Mouse (Mus musculus) macrophage (primary cell): Measurements from ENCODE around the gene Fgfr1op. TPM values are rescaled to one million over a fixed set of nuclear protein-coding genes. Genes with fewer than 3 reads are reported as not detected.
"Not testable (repeated sequence)": the region's sequence is repeated elsewhere in the genome, so short reads cannot be mapped to it uniquely, and the experiment has no call there.

Experiments used
- H3K27ac ChIP-seq: fragments of 350-480 bp; formaldehyde crosslinking; 2 replicates; pipeline ENCODE4 v1.9.0; 2021
- H3K36me3 ChIP-seq: fragments of 350-480 bp; formaldehyde crosslinking; 2 replicates; pipeline ENCODE4 v1.9.0; 2021; ENCODE audit errors: inconsistent target
- H3K4me3 ChIP-seq: fragments of 350-480 bp; formaldehyde crosslinking; 2 replicates; pipeline ENCODE4 v1.9.0; 2021; ENCODE audit errors: inconsistent target
- H3K79me2 ChIP-seq: fragments of 350-480 bp; formaldehyde crosslinking; 2 replicates; pipeline ENCODE4 v1.9.0; 2021; ENCODE audit errors: inconsistent target
- WGBS: methylation state at CpG from one replicate; pipeline ENCODE4 v1.1.7; 2026; ENCODE audit warnings: inconsistent platforms; ENCODE audit not compliant: missing documents; 5-methylcytosine and 5-hydroxymethylcytosine counted together
- polyA plus RNA-seq: library from polyadenylated mRNA; stranded (reverse); fragments of 250-400 nt; gene quantifications from 3 replicates; pipeline ENCODE4 v1.2.4, GENCODE M21; 2018; ENCODE audit warnings: inconsistent platforms
- total RNA-seq, 78 experiments: library from RNA; depleted of rRNA; stranded (reverse); fragments of 250-400 nt; gene quantifications; 1 replicate in 9 of 78; 2 replicates in 24 of 78; 3 replicates in 43 of 78; 4 replicates in 2 of 78; pipeline ENCODE4 v1.2.4; 2018; ENCODE audit warnings: inconsistent platforms in 56 of 78

The Fgfr1op gene
- 10 to 100 TPM; 37.3 to 83.3 (median 55.3) TPM for total RNA-seq (2018; cell fraction: chromatin; rRNA removed)
- 10 to 100 TPM in 2 of 26 experiments, 1 to 10 TPM in 24; 6.5 to 11.2 (median 8.5) TPM for total RNA-seq (2018; cell fraction: cytosol; rRNA removed)
- total RNA-seq (2018; cell fraction: nucleus; rRNA removed), result 10 to 100 TPM; 18.3 to 46.9 (median 30.4) TPM
- polyA plus RNA-seq, result 5.7 to 11.6 TPM (median 6.5 TPM) in 3 replicates

DNA sequence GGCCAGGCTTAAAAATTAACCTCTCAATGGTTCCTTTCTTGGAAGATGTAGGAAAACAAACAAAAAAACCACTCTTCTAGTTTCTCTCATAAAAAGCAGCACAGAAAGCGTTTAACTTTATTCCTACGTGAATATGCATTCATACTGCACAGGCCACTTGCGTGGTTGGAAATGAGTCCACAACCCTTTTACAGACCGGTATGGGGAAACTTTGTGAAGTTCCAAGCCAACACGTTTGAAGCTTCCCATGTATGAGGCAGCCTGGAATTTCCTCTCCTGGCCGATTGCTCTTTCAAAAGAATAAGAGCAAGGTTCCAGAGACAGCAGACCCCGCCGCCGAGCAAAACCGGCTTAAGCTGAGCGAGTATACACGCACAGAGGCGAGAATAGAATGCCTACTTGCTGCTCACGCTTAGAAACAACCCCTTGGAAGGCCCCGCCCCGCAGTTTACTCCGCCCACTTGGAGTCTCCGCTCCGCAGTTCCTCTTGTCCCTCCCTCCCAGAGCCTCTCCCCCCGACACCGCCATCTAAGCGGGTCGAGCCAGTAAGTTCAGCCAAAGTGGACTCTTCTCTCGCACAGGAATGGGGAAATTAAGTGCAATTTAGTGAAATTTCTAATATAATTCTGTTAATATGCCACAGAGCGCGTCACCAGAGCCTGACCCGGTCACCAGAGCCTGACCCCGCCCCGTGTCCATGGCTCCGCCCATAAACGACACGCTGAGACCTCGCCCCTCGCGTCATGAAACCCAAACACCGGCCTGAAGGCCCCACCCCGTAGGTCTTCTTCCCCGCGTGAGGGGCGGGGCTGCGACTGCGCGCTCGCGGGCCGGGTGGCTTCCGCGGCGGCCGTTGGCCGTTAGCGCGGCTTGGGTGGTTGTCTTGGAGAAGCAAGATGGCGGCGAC is at the start of gene Fgfr1op:
Gene Fgfr1op, plus strand, starts transcription at position 801 of the 907 bp plus-strand sequence.
- H3K79me2 ChIP-seq, H3K36me3 ChIP-seq: not testable (repeated sequence)
- H3K27ac ChIP-seq, result peak within 1 kb of the TSS; percentile 51
- 0% methylated on average over 3 of the region's 55 CpGs for WGBS
- H3K4me3 ChIP-seq, result peak within 1 kb of the TSS; percentile 32

DNA sequence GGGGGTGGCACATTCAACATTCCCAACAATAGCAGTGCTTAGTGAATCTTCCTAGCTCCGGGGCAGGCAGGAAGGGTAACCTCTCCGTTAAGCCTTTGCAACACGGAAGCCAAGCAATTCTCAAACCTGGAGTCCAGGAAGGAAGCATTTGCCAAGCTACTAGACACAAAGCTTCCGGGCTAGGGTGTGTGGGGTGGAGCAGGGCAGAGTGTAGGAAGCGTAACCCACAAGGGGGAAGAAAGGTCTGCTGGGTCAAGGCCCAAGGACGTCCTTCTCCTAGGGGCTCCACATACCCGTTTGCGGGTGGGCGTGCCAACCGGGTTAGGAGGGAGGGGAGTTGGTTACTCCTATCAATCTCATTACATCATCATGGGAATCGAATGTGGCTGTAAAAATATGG is 48.9 kb upstream of the Fgfr1op start:
- not testable (repeated sequence) for H3K36me3 ChIP-seq, H3K79me2 ChIP-seq, H3K4me3 ChIP-seq
- H3K27ac ChIP-seq, result 0 out of 2 replicates have a peak overlapping the region, but pooled peaks have one; percentile 12
- 13% methylated on average over 3 of the region's 11 CpGs for WGBS

DNA sequence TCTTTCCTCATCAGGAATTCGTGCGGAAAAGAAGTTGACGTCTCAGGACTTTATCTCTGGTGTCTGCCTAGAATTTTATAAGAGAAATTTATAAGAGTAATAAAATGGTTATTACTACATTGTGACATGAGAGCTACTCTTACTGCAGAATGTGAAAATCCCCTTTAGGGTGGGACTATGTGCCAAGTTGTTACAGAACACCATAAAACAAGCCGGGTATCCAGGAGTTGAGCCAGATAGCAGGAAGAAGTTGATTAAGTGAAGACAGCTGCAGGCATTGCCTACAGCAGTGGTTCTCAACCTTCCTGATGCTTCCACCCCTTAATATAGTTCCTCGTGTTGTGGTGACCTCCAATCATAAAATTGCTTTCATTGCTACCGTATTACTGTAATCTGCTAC is 48.4 kb upstream of the Fgfr1op start:
- not testable (repeated sequence) for H3K36me3 ChIP-seq, H3K4me3 ChIP-seq, H3K27ac ChIP-seq, H3K79me2 ChIP-seq
- no CpG with 5 or more reads among the region's 6 CpGs for WGBS

DNA sequence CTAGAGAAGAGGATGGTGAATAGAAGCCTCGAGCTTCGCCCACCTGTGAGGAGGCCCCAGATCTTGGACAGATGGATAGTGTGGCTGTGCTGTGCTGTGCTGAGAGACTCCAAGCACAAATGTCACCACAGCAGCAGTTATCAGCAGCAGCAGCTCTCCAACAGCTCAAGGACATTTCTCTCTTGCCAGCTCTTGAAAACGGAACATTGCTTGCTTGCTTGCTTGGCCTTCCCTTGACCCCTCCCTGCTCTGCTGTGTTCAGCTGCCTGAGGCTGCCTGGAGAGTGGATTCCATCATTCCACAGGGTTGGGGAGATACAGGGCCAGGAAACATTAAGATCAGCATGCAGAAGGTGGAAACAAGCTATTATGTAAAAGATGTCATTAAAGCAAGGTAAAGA is 42.3 kb upstream of the Fgfr1op start:
- not testable (repeated sequence) for H3K79me2 ChIP-seq, H3K36me3 ChIP-seq, H3K4me3 ChIP-seq, H3K27ac ChIP-seq
- WGBS, result no CpG with 5 or more reads among the region's 3 CpGs

DNA sequence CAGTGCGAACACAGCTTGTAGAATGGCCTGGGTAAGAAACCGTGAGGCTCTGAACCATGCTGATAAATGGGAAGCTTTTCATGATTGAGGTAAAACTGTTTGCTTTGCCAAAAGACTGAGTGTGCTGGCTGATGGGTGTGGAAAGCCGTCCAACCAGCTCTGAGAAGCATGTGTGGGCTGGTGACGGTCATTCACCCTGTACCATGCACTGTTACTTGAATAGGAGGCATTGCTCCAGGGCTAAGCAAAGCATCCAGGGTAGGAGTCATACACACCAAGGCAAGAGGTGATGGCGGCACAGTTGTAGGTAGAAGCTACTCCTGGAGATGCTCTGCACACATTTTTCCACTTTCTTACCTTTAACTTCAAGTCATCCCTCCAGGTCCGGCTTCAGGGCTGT is 40.7 kb upstream of the Fgfr1op start:
- WGBS, result no CpG with 5 or more reads among the region's 6 CpGs
- H3K27ac ChIP-seq, H3K4me3 ChIP-seq, H3K79me2 ChIP-seq, H3K36me3 ChIP-seq: not testable (repeated sequence)

DNA sequence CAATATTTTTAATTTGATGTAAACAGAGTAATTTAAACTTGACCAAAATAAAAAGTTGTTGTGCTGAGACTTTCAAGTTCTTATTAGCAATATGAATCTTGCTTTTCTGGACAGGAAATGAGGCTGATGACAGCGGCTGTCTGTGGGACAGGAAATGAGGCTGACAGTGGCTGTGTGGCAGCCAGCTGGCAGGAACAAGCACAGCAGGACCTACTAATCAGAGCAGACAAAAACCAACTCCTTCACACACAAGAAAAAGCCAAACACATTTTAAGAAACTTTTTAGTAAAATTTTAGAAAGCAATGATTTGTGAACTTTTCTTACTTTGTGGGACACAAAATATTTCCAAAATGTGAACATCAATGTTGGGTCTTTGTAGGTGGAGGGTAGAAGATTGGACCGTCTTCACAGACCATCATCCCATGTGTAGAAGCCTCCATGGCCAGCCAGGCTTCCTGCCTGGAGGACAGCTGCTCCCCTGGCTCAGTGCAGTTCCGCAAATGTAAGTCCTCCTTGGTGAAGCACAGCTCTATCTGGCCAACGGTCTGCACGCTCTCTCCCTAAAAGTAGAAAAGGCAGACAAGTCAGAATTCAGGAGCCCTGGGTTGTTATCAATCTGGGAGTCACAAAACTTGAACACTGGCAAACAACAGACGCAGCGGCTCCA is 36.8 kb upstream of the Fgfr1op start:
- not testable (repeated sequence) for H3K27ac ChIP-seq, H3K4me3 ChIP-seq, H3K79me2 ChIP-seq, H3K36me3 ChIP-seq
- no CpG with 5 or more reads among the region's 7 CpGs for WGBS

DNA sequence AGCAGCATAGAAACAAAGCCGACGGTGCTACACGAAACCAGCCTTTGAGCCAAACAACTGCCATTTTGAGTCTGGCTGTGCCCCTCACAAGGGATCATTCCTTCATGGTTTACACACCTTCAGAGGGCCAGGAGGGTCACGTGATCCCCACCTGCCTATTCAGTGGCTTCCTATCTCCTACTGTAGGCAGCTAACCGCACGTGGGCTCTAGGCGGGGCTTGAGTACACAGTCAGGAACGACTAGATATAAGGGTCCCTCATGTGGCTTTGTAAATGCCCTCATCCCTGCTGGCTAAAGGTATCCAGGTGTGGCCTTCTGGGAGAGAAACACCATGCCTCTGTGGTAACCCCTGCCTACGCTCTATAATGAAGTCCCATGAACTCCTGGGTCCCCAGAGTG is 35.7 kb upstream of the Fgfr1op start:
- H3K27ac ChIP-seq, H3K36me3 ChIP-seq, H3K4me3 ChIP-seq, H3K79me2 ChIP-seq: not testable (repeated sequence)
- WGBS, result 85% methylated on average over 3 of the region's 9 CpGs

DNA sequence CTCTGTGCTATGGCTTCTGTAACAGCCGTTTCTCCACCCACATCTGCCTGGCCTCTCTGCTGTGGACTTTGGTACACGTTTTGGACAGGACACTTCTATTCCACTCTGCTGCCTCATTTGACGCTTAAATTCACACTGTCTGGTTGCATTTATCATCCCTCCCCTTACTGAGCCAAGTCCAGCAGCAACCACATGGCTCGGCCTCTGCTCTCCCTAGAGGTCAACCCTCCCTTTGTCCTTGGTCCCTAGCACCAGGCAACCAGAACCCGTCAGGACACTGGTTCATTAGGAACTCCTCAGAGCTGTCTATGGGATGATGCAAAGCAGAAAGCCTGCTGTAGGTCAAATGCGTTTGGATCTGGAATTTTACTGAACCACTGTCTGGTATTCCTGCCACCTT is 34.5 kb upstream of the Fgfr1op start:
- H3K4me3 ChIP-seq, H3K79me2 ChIP-seq, H3K36me3 ChIP-seq, H3K27ac ChIP-seq: not testable (repeated sequence)
- WGBS, result no CpG with 5 or more reads among the region's 6 CpGs

DNA sequence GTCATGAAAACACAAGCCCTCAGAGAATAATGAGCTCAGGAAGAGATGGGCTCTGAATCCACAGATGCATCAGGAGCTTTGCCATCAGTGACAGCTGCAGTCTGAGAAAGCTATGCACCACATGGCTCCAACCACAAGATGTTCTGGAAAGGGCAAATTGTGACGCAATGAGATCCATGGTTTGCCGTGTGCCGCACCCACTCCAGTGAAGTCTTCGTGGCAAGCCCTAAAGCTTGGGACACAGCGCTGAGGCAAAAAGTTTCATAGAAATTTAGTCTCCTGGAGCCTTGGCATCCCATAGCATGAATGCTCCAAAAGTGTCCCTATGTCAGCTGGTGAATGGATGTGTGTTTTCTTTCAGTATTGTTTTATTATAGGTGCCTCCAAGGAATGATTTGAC is 27.2 kb upstream of the Fgfr1op start:
- H3K36me3 ChIP-seq, H3K4me3 ChIP-seq, H3K27ac ChIP-seq, H3K79me2 ChIP-seq: not testable (repeated sequence)
- WGBS, result 75% methylated on average over 3 of the region's 5 CpGs

DNA sequence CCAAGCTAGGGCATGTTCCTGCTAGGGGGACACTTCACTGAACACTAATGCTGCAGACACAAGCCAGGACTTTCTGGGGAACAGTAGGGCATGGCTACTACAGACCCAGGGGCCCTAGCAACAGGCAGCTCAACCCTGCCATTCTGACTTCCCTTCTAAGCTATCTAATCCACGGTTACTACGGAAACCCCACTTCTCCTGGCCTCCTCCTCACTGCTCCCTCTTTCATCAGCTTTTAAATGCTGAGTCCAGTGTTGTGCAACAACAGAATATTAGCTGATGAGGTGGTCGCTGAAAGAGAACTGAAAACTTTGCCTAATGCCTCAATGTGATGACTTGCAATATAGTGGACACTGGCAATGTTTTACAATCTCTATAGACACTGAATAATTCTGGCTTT is 25.1 kb upstream of the Fgfr1op start:
- WGBS, result 10% methylated on average over 3 of the region's 3 CpGs
- H3K27ac ChIP-seq, H3K79me2 ChIP-seq, H3K36me3 ChIP-seq, H3K4me3 ChIP-seq: not testable (repeated sequence)

DNA sequence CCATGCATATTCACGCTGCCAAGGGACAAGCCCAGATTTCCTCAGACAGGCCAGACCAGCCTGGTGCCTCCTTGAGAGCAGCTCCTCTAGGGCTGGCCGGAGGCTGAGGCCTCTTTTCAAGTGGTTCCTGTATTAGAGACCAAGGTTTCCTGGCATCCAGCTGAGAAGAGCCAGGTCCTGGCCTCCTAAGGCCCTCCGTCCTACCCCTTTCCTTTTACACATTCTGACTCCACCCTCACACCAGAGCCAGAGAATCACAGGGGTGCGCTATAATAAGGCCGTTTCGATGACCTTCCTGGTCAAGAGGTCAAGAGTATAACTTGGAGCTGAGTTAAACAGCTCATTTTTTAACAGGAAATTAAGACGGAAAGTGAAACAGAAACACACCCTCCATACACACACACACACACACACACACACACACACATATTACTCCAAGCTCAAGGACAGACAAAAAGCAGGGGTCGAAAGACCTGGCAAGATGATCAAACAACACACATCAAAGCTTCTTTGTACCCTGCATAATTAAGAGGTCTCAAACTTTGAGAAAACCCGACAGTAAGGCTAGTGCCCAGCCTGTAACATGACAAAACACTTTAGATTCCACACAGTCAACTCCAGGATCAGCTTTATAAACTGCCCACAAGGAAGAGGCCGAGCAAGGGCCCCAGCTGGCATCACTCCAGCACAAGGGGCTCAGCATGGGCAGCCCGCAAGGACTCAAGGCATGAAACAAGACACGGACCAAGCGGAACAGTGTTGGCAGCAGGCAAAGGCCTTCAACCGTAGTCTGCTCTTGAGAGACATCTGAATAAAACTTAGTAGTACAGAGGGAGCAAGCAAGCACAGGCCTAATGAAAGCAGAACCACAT is 21.3 kb upstream of the Fgfr1op start:
- WGBS, result 55% methylated on average over 5 of the region's 14 CpGs
- H3K36me3 ChIP-seq, result not testable (repeated sequence)
- peak overlapping the region; percentile 32 for H3K27ac ChIP-seq

DNA sequence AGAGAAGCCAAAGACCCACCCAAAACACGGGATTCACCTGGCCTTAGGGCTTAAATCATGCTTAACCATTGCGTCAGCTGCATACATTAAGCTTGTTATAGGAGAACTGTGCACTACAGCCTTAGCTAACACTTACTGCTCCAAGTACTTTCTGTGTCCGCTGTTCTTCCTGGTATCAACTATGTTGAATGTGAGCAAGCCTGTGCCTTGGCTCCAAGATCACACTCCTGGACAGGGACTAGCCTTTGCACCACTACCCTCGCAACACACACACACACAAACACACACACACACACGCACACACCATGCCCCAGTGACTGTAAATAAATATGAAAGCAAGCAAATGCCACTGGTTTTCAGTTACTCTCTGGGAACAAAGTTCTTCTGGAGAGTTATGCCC is 18.4 kb upstream of the Fgfr1op start:
- H3K4me3 ChIP-seq, result peak overlapping the region; percentile 48
- not testable (repeated sequence) for H3K36me3 ChIP-seq
- WGBS, result 17% methylated on average over 1 of the region's 5 CpGs
- H3K27ac ChIP-seq, result peak overlapping the region; percentile 24
- peaks cover 20% of the 10 kb centered on the region; the same call in 1 of the 2 replicates for H3K79me2 ChIP-seq

More for the DNA sequence above, 21.3 kb upstream of the Fgfr1op start:
- H3K4me3 ChIP-seq, result not testable (repeated sequence)
- peaks cover 20% of the 10 kb centered on the region; the same call in 1 of the 2 replicates for H3K79me2 ChIP-seq

DNA sequence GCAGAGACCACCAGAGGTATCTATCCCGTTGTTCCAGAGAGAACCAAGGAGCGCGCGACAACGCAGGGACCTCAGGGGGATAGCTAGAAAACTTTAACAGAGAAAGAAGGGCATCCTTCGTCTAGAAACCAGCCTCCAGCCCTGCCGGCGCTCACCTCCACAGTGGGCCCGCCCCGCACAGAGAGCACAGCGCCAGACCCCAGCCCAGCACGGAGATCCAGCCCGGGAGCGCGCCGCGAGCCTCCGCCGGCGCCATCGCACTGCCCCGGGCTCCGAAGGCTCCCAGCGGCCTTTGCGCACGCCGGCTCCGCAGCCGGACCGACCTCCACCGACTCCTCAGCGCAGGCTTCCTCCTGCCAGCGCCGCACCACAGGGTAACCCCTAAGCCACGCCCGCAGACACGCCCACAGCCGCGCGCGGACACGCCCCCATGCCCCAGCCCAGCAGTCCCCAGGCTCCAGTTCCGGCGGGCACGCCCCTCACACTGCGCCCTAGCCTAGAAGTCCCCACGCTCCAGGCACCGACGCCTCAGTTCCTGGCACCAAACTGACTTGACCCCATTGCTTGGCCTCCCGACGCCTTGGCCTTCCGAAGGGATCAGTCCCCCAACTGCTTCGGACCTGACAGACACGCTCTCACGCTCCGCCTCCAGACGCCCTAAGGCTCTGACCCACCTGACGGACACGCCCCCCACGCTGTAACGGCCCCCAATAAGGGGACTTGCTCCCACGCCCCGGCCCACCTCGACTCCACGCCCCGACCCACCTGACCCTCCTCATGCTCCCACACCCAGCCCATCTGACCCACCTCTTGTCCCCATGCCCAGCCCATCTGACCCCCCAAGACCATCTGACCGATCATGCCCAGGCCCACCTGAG is 17.6 kb upstream of the Fgfr1op start, which contains the start of the genes Gm49673 and Rnaset2a:
Gene Gm49673, minus strand, starts transcription at position 350 of the 878 bp plus-strand sequence.
Gene Rnaset2a, minus strand, starts transcription at position 659 of the 878 bp plus-strand sequence.
- Histone ChIP-seq H3K27ac (peak within 1 kb of the TSS; percentile 24), H3K4me3 (peak within 1 kb of the TSS; percentile 48), H3K79me2 (peaks cover 20% of the 10 kb centered on the region; the same call in 1 of the 2 replicates)
- WGBS, result 0% methylated on average over 10 of the region's 67 CpGs
- not testable (repeated sequence) for H3K36me3 ChIP-seq
